Mouse (Mus musculus): ENCODE data around the gene Lzts3. TPM values are rescaled to one million over a fixed set of nuclear protein-coding genes. Genes with fewer than 3 reads are reported as not detected.

The Lzts3 gene
- polyA plus RNA-seq, 1 experiment from 2014 or later, result 1.6 TPM

DNA sequence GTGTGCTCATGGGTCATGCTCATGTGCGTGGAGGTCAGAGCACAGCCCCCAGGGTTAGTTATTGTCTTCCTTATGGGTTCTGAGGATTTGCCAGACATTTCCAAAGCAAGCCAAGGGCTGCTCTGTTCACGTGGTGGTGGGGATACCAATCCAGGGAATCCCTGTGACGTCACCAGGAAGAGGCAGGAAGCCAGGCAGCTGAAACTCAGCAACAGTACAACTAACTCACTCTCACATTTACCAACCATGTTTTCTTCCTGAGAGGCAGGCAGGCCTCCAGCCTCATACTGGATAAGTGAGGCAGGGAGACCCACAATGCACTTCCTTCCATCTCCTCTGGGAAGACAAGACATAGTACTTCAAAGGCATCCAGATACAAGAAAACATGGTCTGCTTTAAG lies 44.2 kb downstream of the Lzts3 start:
- ATAC-seq (no peak), DNase-seq (ENCODE audit: low spot score) (no peak)
- no peaks in the 10 kb centered on the region for H3K4me1 ChIP-seq (ENCODE audit: control insufficient read depth, insufficient read depth, low read length)
- H3K27ac ChIP-seq (ENCODE audit: low read depth, low read length), result no peak overlapping the region
- peaks cover 76% of the 10 kb centered on the region for H3K36me3 ChIP-seq (ENCODE audit: control insufficient read depth, insufficient read depth, low read length)
- WGBS, result 77% methylated on average over 3 of the region's 3 CpGs
- H3K27me3 ChIP-seq (replicated peaks; ENCODE audit: control insufficient read depth, insufficient read depth, low read length), result no peaks in the 10 kb centered on the region
- H3K9me3 ChIP-seq (replicated peaks; ENCODE audit: control insufficient read depth, low read length), result no peaks in the 10 kb centered on the region
- H3K4me2 ChIP-seq (ENCODE audit: low read length), result no peak overlapping the region
- H3K4me3 ChIP-seq (ENCODE audit: low read depth, low read length), result no peak overlapping the region
- H3K9ac ChIP-seq (ENCODE audit: low read length), result no peak overlapping the region

DNA sequence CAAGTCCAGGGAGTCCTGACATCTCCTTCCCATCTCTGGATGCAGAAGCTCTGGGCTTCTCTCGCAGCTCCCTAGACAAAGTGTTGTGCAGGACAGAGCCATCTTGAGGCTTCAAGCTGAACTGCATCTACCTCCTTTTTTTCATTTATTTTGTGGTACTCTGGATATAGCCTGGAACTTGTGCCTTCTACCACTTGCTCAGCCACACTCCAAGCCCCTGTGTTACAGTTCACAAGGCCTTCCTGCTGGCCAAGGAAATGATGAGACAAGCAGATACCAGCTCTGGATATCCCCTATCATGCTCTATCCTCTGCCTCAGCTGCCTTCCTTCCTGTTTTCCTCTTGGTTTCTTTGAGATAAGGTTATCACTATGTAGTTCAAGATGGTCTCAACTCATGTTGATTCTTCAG lies 45.0 kb downstream of the Lzts3 start:
- Histone ChIP-seq H3K27ac (ENCODE audit: low read depth, low read length) (no peak overlapping the region), H3K9me3 (replicated peaks; ENCODE audit: control insufficient read depth, low read length) (no peaks in the 10 kb centered on the region), H3K9ac (ENCODE audit: low read length) (no peak overlapping the region), H3K27me3 (replicated peaks; ENCODE audit: control insufficient read depth, insufficient read depth, low read length) (no peaks in the 10 kb centered on the region), H3K4me1 (ENCODE audit: control insufficient read depth, insufficient read depth, low read length) (no peaks in the 10 kb centered on the region), H3K36me3 (ENCODE audit: control insufficient read depth, insufficient read depth, low read length) (peaks cover 71% of the 10 kb centered on the region), H3K4me3 (ENCODE audit: low read depth, low read length) (no peak overlapping the region), H3K4me2 (ENCODE audit: low read length) (no peak overlapping the region)
- 14% methylated on average over 1 of the region's 1 CpGs for WGBS
- no peak for ATAC-seq
- DNase-seq (ENCODE audit: low spot score), result peak; percentile 73

DNA sequence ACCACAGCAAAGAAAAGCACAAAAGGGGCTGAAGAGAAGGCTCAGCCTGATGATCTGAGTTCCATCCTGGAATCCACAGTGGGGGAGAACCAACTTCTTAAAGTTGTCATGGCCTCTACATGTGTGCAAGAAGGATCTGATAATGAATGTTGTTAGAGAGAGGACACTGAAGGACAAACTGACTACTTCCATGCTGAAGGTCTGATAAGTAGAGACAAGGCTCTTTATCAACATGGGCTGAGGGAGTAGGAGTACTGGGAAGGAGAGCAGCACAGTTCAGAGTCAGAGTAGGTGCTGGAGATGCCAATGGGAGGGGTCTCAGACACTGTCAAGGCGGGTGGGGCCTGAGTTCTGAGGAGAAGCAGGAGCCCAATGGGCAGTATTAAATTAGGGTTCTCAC lies 47.0 kb downstream of the Lzts3 start:
- Histone ChIP-seq H3K9me3 (replicated peaks; ENCODE audit: control insufficient read depth, low read length) (no peaks in the 10 kb centered on the region), H3K36me3 (ENCODE audit: control insufficient read depth, insufficient read depth, low read length) (peaks cover 68% of the 10 kb centered on the region), H3K27me3 (replicated peaks; ENCODE audit: control insufficient read depth, insufficient read depth, low read length) (no peaks in the 10 kb centered on the region), H3K4me1 (ENCODE audit: control insufficient read depth, insufficient read depth, low read length) (no peaks in the 10 kb centered on the region), H3K4me2 (ENCODE audit: low read length) (no peak overlapping the region), H3K4me3 (ENCODE audit: low read depth, low read length) (no peak overlapping the region), H3K27ac (ENCODE audit: low read depth, low read length) (no peak overlapping the region), H3K9ac (ENCODE audit: low read length) (no peak overlapping the region)
- DNase-seq (ENCODE audit: low spot score) (no peak), ATAC-seq (no peak)
- WGBS, result 85% methylated on average over 1 of the region's 1 CpGs

DNA sequence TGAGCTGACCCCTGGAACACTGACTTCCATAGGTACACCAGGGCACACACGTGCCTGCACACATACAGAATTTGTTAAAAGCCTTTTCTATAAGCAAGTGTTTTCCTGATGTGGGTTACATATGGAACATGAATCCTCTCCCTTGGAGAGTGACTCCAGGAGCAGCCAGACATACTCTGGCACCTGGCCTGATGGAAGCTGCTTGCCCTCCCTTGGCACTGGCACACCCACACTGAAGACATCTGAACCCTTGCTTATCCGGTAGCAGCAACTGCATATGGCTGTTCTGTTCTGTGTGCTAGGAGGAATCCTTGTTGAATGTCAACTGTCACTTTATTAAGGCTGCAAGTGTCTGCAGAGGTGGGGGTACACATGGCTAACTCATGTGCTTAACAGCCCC lies 51.6 kb downstream of the Lzts3 start:
- Histone ChIP-seq H3K27ac (ENCODE audit: low read depth, low read length) (no peak overlapping the region), H3K4me3 (ENCODE audit: low read depth, low read length) (no peak overlapping the region), H3K9me3 (replicated peaks; ENCODE audit: control insufficient read depth, low read length) (no peaks in the 10 kb centered on the region), H3K4me2 (ENCODE audit: low read length) (no peak overlapping the region), H3K9ac (ENCODE audit: low read length) (no peak overlapping the region), H3K27me3 (replicated peaks; ENCODE audit: control insufficient read depth, insufficient read depth, low read length) (no peaks in the 10 kb centered on the region), H3K36me3 (ENCODE audit: control insufficient read depth, insufficient read depth, low read length) (peaks cover 34% of the 10 kb centered on the region), H3K4me1 (ENCODE audit: control insufficient read depth, insufficient read depth, low read length) (no peaks in the 10 kb centered on the region)
- ATAC-seq (no peak), DNase-seq (ENCODE audit: low spot score) (no peak)
- 97% methylated on average over 2 of the region's 2 CpGs for WGBS

DNA sequence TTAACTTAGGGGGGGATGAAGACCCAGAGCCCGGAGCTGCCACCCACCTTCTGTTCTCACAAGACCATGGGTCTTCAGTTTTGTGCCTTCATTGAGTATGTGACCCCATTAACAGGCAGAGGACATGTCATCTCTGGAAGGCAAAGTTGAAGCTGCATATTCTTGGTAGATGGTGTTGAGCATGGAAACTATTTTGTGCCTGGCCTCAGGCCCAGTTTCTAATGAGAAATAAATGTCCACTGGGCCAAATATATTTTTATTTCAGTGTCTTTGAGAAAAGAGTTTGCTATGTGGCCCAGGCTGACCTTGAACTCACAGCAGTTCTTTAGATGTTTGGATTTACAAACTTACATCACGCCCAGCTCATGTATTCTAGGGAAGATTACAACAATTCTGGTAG lies 52.8 kb downstream of the Lzts3 start:
- H3K4me2 ChIP-seq (ENCODE audit: low read length), result no peak overlapping the region
- no peak for ATAC-seq
- peaks cover 25% of the 10 kb centered on the region for H3K36me3 ChIP-seq (ENCODE audit: control insufficient read depth, insufficient read depth, low read length)
- H3K27me3 ChIP-seq (replicated peaks; ENCODE audit: control insufficient read depth, insufficient read depth, low read length), result no peaks in the 10 kb centered on the region
- no peaks in the 10 kb centered on the region for H3K4me1 ChIP-seq (ENCODE audit: control insufficient read depth, insufficient read depth, low read length)
- WGBS, result 97% methylated on average over 2 of the region's 2 CpGs
- no peaks in the 10 kb centered on the region for H3K9me3 ChIP-seq (replicated peaks; ENCODE audit: control insufficient read depth, low read length)
- H3K9ac ChIP-seq (ENCODE audit: low read length), result no peak overlapping the region
- no peak overlapping the region for H3K4me3 ChIP-seq (ENCODE audit: low read depth, low read length)
- no peak overlapping the region for H3K27ac ChIP-seq (ENCODE audit: low read depth, low read length)
- DNase-seq (ENCODE audit: low spot score), result no peak

DNA sequence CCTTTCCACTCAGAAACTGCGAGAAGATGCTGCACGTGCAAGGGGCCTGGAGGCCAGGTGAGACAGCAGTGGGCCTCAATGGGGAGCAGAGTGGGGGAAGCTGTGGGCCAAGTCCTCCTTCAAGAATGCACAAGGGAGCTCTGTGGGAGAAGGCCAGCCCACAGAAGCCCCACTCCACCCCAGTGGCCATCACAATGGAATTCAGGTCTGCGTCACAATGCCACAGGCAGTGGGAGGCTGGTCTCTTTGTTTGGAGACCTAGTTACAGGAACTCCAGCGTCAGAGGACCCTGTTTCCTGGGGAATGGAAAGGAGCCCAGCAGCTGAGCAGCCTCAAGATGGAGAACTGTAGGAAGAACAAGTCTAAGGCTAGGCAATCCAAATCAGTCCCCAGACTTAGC lies 53.4 kb downstream of the Lzts3 start:
- no peak overlapping the region for H3K4me3 ChIP-seq (ENCODE audit: low read depth, low read length)
- H3K36me3 ChIP-seq (ENCODE audit: control insufficient read depth, insufficient read depth, low read length), result peaks cover 21% of the 10 kb centered on the region
- no peak overlapping the region for H3K9ac ChIP-seq (ENCODE audit: low read length)
- H3K4me2 ChIP-seq (ENCODE audit: low read length), result no peak overlapping the region
- no peaks in the 10 kb centered on the region for H3K9me3 ChIP-seq (replicated peaks; ENCODE audit: control insufficient read depth, low read length)
- no peak for DNase-seq (ENCODE audit: low spot score)
- ATAC-seq, result no peak
- H3K27ac ChIP-seq (ENCODE audit: low read depth, low read length), result no peak overlapping the region
- H3K27me3 ChIP-seq (replicated peaks; ENCODE audit: control insufficient read depth, insufficient read depth, low read length), result no peaks in the 10 kb centered on the region
- 47% methylated on average over 4 of the region's 4 CpGs for WGBS
- no peaks in the 10 kb centered on the region for H3K4me1 ChIP-seq (ENCODE audit: control insufficient read depth, insufficient read depth, low read length)

DNA sequence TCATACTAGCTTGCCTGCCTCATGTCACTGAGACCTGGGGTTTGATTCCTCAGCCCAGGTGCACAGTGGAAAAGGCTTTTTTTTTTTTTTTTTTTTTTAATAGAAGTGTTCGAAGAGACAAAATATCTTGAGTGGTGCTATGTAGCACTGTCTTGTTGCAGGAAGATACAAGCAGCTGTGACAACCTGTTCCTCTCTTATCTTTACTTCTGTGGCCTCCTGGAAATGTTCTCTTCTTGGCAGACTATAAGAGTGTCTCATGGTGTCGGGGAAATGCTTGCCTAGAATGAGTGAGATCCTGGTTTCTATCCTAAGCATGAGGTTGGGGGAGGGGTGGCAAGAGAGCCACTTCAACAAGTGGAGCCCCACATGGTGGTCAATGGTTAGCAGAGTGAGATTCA lies 54.2 kb downstream of the Lzts3 start:
- no peak overlapping the region for H3K4me3 ChIP-seq (ENCODE audit: low read depth, low read length)
- no peaks in the 10 kb centered on the region for H3K9me3 ChIP-seq (replicated peaks; ENCODE audit: control insufficient read depth, low read length)
- no peak overlapping the region for H3K9ac ChIP-seq (ENCODE audit: low read length)
- H3K36me3 ChIP-seq (ENCODE audit: control insufficient read depth, insufficient read depth, low read length), result peaks cover 20% of the 10 kb centered on the region
- no peak overlapping the region for H3K4me2 ChIP-seq (ENCODE audit: low read length)
- no peaks in the 10 kb centered on the region for H3K4me1 ChIP-seq (ENCODE audit: control insufficient read depth, insufficient read depth, low read length)
- no peaks in the 10 kb centered on the region for H3K27me3 ChIP-seq (replicated peaks; ENCODE audit: control insufficient read depth, insufficient read depth, low read length)
- no peak for DNase-seq (ENCODE audit: low spot score)
- no peak for ATAC-seq
- 87% methylated on average over 2 of the region's 2 CpGs for WGBS
- H3K27ac ChIP-seq (ENCODE audit: low read depth, low read length), result no peak overlapping the region

DNA sequence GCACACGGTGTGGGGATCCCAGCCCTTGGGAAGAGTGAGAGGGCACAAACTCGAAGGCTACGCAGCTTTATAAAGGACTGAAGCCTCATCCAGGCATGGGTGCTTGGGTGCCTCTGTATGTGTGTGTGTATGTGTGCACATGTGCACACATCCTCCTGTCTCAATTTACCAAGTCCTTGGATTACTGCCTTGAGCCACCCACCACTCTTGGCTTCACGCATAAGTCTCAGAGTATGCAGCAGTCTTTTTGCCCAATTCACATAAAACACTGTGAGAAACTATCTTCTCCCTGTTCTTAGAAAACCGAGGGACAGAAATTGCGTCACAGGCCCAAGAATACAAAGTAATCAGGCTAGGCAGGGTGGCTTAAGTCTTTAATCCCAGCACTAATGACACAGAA lies 56.6 kb downstream of the Lzts3 start:
- peaks cover 9% of the 10 kb centered on the region for H3K36me3 ChIP-seq (ENCODE audit: control insufficient read depth, insufficient read depth, low read length)
- no peaks in the 10 kb centered on the region for H3K9me3 ChIP-seq (replicated peaks; ENCODE audit: control insufficient read depth, low read length)
- no peaks in the 10 kb centered on the region for H3K4me1 ChIP-seq (ENCODE audit: control insufficient read depth, insufficient read depth, low read length)
- peaks cover 16% of the 10 kb centered on the region; the same call in 1 of the 2 replicates for H3K27me3 ChIP-seq (replicated peaks; ENCODE audit: control insufficient read depth, insufficient read depth, low read length)
- ATAC-seq (no peak), DNase-seq (ENCODE audit: low spot score) (no peak)
- no peak overlapping the region for H3K9ac ChIP-seq (ENCODE audit: low read length)
- no peak overlapping the region for H3K4me3 ChIP-seq (ENCODE audit: low read depth, low read length)
- no peak overlapping the region for H3K27ac ChIP-seq (ENCODE audit: low read depth, low read length)
- 84% methylated on average over 6 of the region's 6 CpGs for WGBS
- no peak overlapping the region for H3K4me2 ChIP-seq (ENCODE audit: low read length)

DNA sequence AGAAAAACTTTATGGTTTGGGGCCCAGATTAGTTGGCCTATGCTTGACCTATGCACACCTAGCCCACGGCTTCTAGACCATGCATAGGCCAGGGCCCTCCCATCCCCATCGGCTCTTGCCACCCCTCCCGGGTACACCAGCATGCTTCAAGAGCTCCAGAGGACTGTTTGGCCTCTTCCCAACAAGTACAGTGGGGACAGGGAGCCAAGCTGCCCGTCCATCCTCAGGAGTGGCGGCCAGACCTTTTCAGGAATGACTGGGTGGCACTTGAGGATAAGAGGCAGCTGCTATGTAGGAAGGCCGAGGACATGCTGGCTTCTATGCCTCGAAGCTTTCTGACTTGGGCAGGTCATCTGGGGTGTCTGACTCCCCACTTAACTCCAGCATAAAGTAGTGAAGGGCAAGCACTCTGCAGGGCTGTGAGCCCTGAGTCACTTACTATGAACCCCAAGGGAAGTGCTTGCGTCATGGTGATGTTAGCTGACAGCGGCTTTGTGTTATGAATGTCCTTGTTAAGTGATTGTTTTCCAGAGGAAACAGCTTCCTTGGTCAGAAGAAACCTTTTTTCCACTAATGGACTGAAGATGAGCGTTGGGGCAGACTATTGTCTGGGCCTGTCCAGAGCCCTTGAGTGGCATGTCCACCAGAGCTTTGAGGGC lies 58.6 kb downstream of the Lzts3 start:
- Histone ChIP-seq H3K27me3 (replicated peaks; ENCODE audit: control insufficient read depth, insufficient read depth, low read length) (peaks cover 36% of the 10 kb centered on the region), H3K27ac (ENCODE audit: low read depth, low read length) (no peak overlapping the region), H3K4me2 (ENCODE audit: low read length) (no peak overlapping the region), H3K9ac (ENCODE audit: low read length) (no peak overlapping the region), H3K4me1 (ENCODE audit: control insufficient read depth, insufficient read depth, low read length) (no peaks in the 10 kb centered on the region), H3K9me3 (replicated peaks; ENCODE audit: control insufficient read depth, low read length) (no peaks in the 10 kb centered on the region), H3K36me3 (ENCODE audit: control insufficient read depth, insufficient read depth, low read length) (no peaks in the 10 kb centered on the region), H3K4me3 (ENCODE audit: low read depth, low read length) (no peak overlapping the region)
- no peak for ATAC-seq
- no peak for DNase-seq (ENCODE audit: low spot score)
- 81% methylated on average over 10 of the region's 10 CpGs for WGBS
